Mouse (Mus musculus) thymus, adult 2 months (tissue): Measurements from ENCODE around the gene Raver1. TPM values are rescaled to one million over a fixed set of nuclear protein-coding genes. Genes with fewer than 3 reads are reported as not detected.

ENCODE experiments used
- DNase-seq: peaks from one replicate; pipeline ENCODE4 v3.0.0; 2021
- H3K27ac ChIP-seq: fragments of 200-500 bp; 2 replicates; pipeline ENCODE4 v1.5.1; 2012; ENCODE audit warnings: low read length, control low read depth; ENCODE audit not compliant: control insufficient read depth, insufficient read depth
- H3K27me3 ChIP-seq: fragments of 200-500 bp; 2 replicates; pipeline ENCODE4 v1.6.1; 2012; ENCODE audit warnings: mild to moderate bottlenecking, low read length, moderate library complexity, mixed read lengths; ENCODE audit not compliant: control insufficient read depth, insufficient read depth
- H3K36me3 ChIP-seq: fragments of 200-500 bp; 2 replicates; pipeline ENCODE4 v1.6.1; 2012; ENCODE audit warnings: mild to moderate bottlenecking, low read length, moderate library complexity; ENCODE audit not compliant: control insufficient read depth, insufficient read depth
- H3K4me1 ChIP-seq: fragments of 200-500 bp; replicated peaks from 2 replicates; pipeline ENCODE4 v1.6.1; 2012; ENCODE audit warnings: low read length; ENCODE audit not compliant: control insufficient read depth, insufficient read depth
- H3K4me3 ChIP-seq: fragments of 200-500 bp; 2 replicates; pipeline ENCODE4 v1.5.1; 2012; ENCODE audit warnings: mild to moderate bottlenecking, low read length, control low read depth, moderate library complexity; ENCODE audit not compliant: control insufficient read depth, insufficient read depth
- CTCF ChIP-seq: fragments of 200-500 bp; IDR thresholded peaks from 2 replicates; pipeline ENCODE4 v1.5.1; 2012; ENCODE audit warnings: mild to moderate bottlenecking, control low read depth, low read length, moderate library complexity, borderline replicate concordance; ENCODE audit not compliant: control insufficient read depth, poor library complexity, insufficient read depth; ENCODE audit errors: extremely low read depth
- POLR2A ChIP-seq: fragments of 200-500 bp; IDR thresholded peaks from 2 replicates; pipeline ENCODE4 v1.6.1; 2012; ENCODE audit warnings: mild to moderate bottlenecking, low read length, control low read depth, moderate library complexity; ENCODE audit not compliant: control insufficient read depth, poor library complexity, insufficient read depth; ENCODE audit errors: extremely low read depth
- WGBS: fragments of 180-500 bp; shearing (Covaris S2); methylation state at CpG from one replicate; pipeline ENCODE4 v1.1.7; 2018; 5-methylcytosine and 5-hydroxymethylcytosine counted together
- polyA plus RNA-seq: library from polyadenylated mRNA; depleted of rRNA; stranded (reverse); fragments of >200 nt; gene quantifications from 2 replicates; pipeline ENCODE4 v1.2.3, GENCODE M21; 2012

Raver1 gene
- polyA plus RNA-seq, 1 experiment: 229 TPM

DNA sequence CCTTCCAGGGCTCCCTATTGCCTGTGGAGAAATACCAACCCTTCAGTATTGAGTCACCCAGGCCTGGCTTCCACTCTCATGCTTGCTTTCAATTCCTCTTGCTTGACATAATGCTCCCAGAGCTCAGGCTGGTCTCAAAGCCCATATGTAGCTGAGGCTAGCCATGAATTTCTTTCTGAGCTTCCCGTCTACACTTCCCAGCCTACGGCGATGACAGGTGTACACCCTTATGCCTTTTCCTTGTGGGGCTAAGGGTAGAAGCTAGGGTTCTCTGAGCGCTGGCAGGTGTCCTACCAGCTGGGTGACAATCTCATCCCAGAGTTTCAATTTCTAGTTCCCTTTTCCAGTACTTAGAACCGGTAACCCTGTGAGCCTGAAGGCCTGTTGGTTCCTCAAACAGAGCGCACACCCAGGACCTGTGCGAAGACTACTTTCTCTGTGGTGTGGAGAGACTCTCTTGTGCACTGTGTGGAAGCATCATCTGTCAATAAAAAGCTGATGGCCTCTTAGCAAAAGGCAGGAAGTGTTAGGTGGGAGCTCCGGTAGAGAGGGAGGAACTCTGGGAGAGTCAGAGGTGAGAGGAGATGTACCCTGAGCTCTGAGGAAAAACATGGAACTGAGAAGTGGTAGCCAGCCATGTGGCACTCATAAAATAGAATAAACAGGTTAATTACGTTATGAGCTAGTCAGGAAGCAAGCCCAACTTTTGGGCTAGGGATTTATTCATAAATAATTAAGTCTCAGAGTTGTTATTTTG lies 33.9 kb upstream of the Raver1 start:
- no peak overlapping the region for H3K4me3 ChIP-seq
- H3K4me1 ChIP-seq: peaks cover 2% of the 10 kb centered on the region; the same call in 1 of the 2 replicates
- TF ChIP-seq POLR2A: no peak
- no peak for TF ChIP-seq CTCF
- no peaks in the 10 kb centered on the region for H3K27me3 ChIP-seq
- WGBS: 67% methylated on average over 9 of the region's 9 CpGs
- H3K36me3 ChIP-seq: peaks cover 11% of the 10 kb centered on the region; the same call in 1 of the 2 replicates
- H3K27ac ChIP-seq: no peak overlapping the region
- no peak for DNase-seq

DNA sequence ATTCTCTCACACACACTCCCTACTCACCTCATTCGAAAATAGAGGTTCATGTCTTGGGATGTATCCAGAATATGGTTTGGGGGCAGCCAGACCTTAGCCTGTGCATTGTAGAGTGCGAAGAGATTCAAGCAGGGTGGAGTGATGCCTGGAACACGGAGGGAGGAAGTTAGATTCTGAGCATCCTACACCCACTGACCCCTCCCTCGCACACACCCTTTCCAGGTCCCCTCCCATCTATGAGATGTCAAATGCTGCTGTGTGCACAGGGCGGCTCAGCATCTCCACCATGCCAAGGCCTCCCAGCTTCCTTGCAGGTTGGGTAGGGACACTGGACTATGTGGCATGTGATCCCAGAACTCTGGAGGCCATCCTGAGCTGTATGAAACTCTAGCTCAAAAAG lies 33.0 kb upstream of the Raver1 start:
- WGBS: 91% methylated on average over 5 of the region's 5 CpGs
- no peaks in the 10 kb centered on the region for H3K27me3 ChIP-seq
- no peak for TF ChIP-seq POLR2A
- TF ChIP-seq CTCF: no peak
- no peaks in the 10 kb centered on the region for H3K4me1 ChIP-seq
- H3K27ac ChIP-seq: no peak overlapping the region
- H3K4me3 ChIP-seq: no peak overlapping the region
- DNase-seq: no peak
- H3K36me3 ChIP-seq: peaks cover 16% of the 10 kb centered on the region; the same call in 1 of the 2 replicates

DNA sequence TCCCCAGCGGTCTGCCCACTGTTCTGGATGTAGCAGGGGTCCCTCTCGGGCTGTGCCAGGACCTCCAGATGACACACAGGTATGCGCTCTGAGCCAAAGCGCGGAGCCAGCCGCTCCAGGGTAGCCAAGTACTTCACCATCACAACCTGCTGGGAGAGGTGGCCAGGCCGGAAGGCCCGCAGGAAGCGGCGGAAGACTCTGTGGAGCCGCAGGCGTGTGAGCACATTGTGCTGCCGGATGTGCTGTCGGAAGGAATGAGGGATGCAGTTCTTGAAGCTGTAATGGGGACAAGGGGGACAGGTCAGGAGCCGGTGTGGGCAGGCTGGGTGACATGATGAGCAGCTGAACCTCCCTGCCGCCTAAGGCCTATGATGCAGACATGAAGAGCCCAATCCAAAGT lies 29.7 kb upstream of the Raver1 start:
- Histone ChIP-seq H3K4me3 (no peak overlapping the region), H3K36me3 (peaks cover 11% of the 10 kb centered on the region; the same call in 1 of the 2 replicates), H3K27me3 (no peaks in the 10 kb centered on the region), H3K27ac (no peak overlapping the region), H3K4me1 (no peaks in the 10 kb centered on the region)
- TF ChIP-seq CTCF (no peak), POLR2A (no peak)
- no peak for DNase-seq
- WGBS: 95% methylated on average over 16 of the region's 16 CpGs

DNA sequence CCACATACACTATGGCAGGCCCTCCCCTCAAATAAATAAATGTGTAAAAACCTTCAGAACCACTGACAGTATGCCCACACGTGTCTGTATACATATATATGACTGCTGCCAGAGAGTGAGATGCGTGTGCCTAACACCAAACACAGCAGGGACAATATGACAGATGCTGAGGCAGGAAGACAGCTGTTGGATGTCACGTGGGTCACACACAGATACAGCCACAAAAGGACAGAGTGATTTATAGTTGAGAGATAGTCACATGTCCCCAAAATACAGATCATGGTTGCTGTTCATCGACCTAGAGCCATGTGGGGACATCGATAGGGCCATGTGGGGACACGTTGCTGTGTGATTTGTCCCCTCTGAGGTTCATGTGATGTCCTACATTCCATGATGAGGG lies 25.3 kb upstream of the Raver1 start:
- no peaks in the 10 kb centered on the region for H3K27me3 ChIP-seq
- no peaks in the 10 kb centered on the region for H3K4me1 ChIP-seq
- no peak for DNase-seq
- peaks cover 11% of the 10 kb centered on the region; the same call in 1 of the 2 replicates for H3K36me3 ChIP-seq
- no peak overlapping the region for H3K4me3 ChIP-seq
- TF ChIP-seq POLR2A (no peak), CTCF (no peak)
- H3K27ac ChIP-seq: no peak overlapping the region
- WGBS: 84% methylated on average over 6 of the region's 6 CpGs

DNA sequence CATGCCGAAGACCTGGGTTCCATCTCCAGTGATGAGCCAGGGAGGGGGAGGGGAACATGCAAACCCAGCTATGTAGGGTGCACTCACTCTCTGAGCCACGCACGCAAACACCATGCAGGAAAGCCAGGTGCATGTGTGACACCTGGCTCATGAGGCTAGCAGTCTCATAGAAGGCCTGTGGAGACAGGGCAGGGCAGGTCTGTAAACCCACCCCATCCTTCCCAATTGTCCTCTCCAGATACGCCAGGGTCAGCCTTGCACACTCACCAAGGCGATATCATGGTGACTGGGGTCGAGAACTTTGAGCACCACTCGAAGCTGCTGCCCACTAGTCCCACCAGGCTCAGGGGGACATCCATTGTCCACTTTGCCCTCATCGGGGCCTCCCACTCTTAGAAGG lies 23.3 kb upstream of the Raver1 start:
- WGBS: 99% methylated on average over 8 of the region's 8 CpGs

DNA sequence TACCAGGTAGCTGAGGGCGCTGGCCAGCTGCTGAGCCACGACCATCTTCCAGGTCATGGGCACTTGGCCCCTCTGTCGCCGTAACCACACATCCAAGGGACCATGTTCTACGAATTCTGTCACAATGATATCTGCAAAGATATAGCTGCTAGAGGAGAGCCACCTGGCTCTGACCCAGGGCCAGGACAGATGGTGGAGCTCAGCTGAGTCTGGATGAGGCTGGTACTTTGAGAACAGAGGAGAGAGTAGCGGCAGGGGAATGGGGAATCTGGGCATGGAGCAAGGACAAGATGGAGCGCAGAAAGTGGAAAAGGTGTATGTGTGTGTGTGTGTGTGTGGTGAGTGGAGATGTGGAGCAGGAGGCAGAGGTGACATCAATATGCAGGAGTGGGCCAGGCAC lies 22.4 kb upstream of the Raver1 start:
- 95% methylated on average over 7 of the region's 7 CpGs for WGBS
- TF ChIP-seq CTCF (no peak), POLR2A (no peak)
- Histone ChIP-seq H3K4me1 (no peaks in the 10 kb centered on the region), H3K27ac (no peak overlapping the region), H3K27me3 (no peaks in the 10 kb centered on the region), H3K36me3 (no peaks in the 10 kb centered on the region), H3K4me3 (no peak overlapping the region)
- no peak for DNase-seq

More for the DNA sequence above, 23.3 kb upstream of the Raver1 start:
- DNase-seq: no peak
- no peaks in the 10 kb centered on the region for H3K36me3 ChIP-seq
- TF ChIP-seq CTCF (no peak), POLR2A (no peak)
- no peak overlapping the region for H3K4me3 ChIP-seq
- H3K4me1 ChIP-seq: no peaks in the 10 kb centered on the region
- H3K27ac ChIP-seq: no peak overlapping the region
- H3K27me3 ChIP-seq: no peaks in the 10 kb centered on the region

DNA sequence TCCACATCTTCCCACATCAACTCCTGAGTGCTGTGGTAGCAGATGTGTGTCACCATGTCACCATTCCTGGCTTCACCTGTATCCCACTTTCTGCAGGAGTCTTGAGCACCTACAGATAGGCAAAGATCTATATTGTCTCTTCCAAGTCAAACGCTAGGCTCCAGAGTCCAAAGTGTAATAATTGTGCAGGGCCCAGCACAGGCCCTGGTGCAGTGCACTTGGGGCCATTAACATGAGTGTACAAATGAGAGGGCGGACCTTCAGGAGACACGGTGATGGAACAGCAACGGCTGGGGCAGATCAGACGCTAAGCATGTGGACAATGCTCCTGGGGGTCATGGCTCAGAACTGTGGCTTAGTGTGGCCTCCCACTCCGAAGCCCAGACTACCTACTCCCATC lies 21.9 kb upstream of the Raver1 start:
- 96% methylated on average over 6 of the region's 6 CpGs for WGBS
- H3K4me1 ChIP-seq: no peaks in the 10 kb centered on the region
- TF ChIP-seq CTCF (no peak), POLR2A (no peak)

More for the DNA sequence above, 21.9 kb upstream of the Raver1 start:
- DNase-seq: no peak
- Histone ChIP-seq H3K27me3 (no peaks in the 10 kb centered on the region), H3K36me3 (no peaks in the 10 kb centered on the region), H3K27ac (no peak overlapping the region), H3K4me3 (no peak overlapping the region)
